Mouse (Mus musculus) heart, embryonic 10.5 days (tissue): ENCODE measurements at regions not wholly inside any gene's neighbourhood (a gene's known extent, or its start where the extent isn't known, plus 50 kb on each side); places are given as distances from the start of the nearest gene placed in this dataset.

Experiments
- DNase-seq: peaks from one replicate; pipeline ENCODE4 v3.0.0-alpha.2; 2017; ENCODE audit warnings: low spot score
- H3K27ac ChIP-seq: fragments of 300-500 bp; sonication (generic); 2 replicates; pipeline ENCODE4 v1.5.1; 2016; ENCODE audit warnings: mild to moderate bottlenecking
- H3K27me3 ChIP-seq: fragments of 300-500 bp; sonication (generic); 2 replicates; pipeline ENCODE4 v1.6.1; 2016; ENCODE audit warnings: mild to moderate bottlenecking; ENCODE audit not compliant: poor library complexity, insufficient read depth, severe bottlenecking
- H3K36me3 ChIP-seq: fragments of 300-500 bp; sonication (generic); 2 replicates; pipeline ENCODE4 v1.6.1; 2016; ENCODE audit warnings: mild to moderate bottlenecking, moderate library complexity
- H3K4me1 ChIP-seq: fragments of 300-500 bp; sonication (generic); 2 replicates; pipeline ENCODE4 v1.6.1; 2016; ENCODE audit warnings: mild to moderate bottlenecking
- H3K4me3 ChIP-seq: fragments of 300-500 bp; sonication (generic); 2 replicates; pipeline ENCODE4 v1.5.1; 2016; ENCODE audit warnings: mild to moderate bottlenecking, moderate library complexity
- H3K9me3 ChIP-seq: fragments of 300-500 bp; sonication (generic); 2 replicates; pipeline ENCODE4 v1.6.1; 2016; ENCODE audit warnings: mild to moderate bottlenecking, moderate library complexity
- WGBS: fragments of 180-500 bp; shearing (Covaris S2); methylation state at CpG from one replicate; pipeline ENCODE4 v1.1.7; 2016; 5-methylcytosine and 5-hydroxymethylcytosine counted together

GRCm38 (mm10) chr9:87649015-87649978 is 81.8 kb downstream of the Tbx18 start:
- Histone ChIP-seq H3K4me3 (no peak overlapping the region), H3K9me3 (no peaks in the 10 kb centered on the region), H3K27ac (peak overlapping the region; percentile 60), H3K4me1 (peaks cover 19% of the 10 kb centered on the region), H3K27me3 (0 out of 2 replicates have a peak, but pooled peaks cover 4% of the 10 kb centered on the region), H3K36me3 (no peaks in the 10 kb centered on the region)
- WGBS, result 29% methylated on average over 6 of the region's 6 CpGs
- DNase-seq, result peak; percentile 84

DNA sequence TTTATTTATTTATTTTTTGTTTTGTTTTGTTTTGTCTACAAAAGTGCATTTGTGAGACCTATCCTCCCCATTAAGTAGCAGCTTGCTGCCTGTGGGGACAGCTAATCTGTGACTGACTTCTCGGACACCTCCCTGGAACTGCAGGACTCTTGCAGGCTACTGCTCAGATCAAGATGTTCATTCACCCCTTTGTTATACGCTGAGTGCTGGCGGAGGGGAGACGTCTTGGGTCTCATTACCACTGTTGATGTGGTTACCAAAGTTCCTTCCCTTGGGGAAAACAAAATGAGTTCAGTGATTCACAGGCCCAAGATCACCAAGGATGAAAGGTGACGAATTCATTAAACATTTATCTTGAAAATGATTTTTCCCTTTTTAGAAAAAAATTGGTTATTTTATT is 82.7 kb downstream of the Tbx18 start:
- Histone ChIP-seq H3K9me3 (no peaks in the 10 kb centered on the region), H3K4me1 (peaks cover 19% of the 10 kb centered on the region), H3K27ac (no peak overlapping the region), H3K36me3 (no peaks in the 10 kb centered on the region), H3K27me3 (0 out of 2 replicates have a peak, but pooled peaks cover 4% of the 10 kb centered on the region), H3K4me3 (no peak overlapping the region)
- 53% methylated on average over 5 of the region's 5 CpGs for WGBS
- DNase-seq, result no peak

- Histone ChIP-seq H3K27ac (no peak overlapping the region), H3K9me3 (no peaks in the 10 kb centered on the region), H3K4me1 (peaks cover 15% of the 10 kb centered on the region), H3K36me3 (no peaks in the 10 kb centered on the region), H3K27me3 (0 out of 2 replicates have a peak, but pooled peaks cover 4% of the 10 kb centered on the region), H3K4me3 (no peak overlapping the region)
- 64% methylated on average over 5 of the region's 5 CpGs for WGBS
- DNase-seq, result no peak
These were observed 86.0 kb downstream of the Tbx18 start for GRCm38 (mm10) chr9:87645032-87645431.

- no peaks in the 10 kb centered on the region for H3K36me3 ChIP-seq
- H3K27ac ChIP-seq, result no peak overlapping the region
- no peak for DNase-seq
- H3K27me3 ChIP-seq, result no peaks in the 10 kb centered on the region
- no peaks in the 10 kb centered on the region for H3K9me3 ChIP-seq
- no peak overlapping the region for H3K4me3 ChIP-seq
- WGBS, result 68% methylated on average over 5 of the region's 5 CpGs
- H3K4me1 ChIP-seq, result peaks cover 6% of the 10 kb centered on the region; the same call in 1 of the 2 replicates
These were observed 97.0 kb downstream of the Tbx18 start for GRCm38 (mm10) chr9:87633863-87634630.

DNA sequence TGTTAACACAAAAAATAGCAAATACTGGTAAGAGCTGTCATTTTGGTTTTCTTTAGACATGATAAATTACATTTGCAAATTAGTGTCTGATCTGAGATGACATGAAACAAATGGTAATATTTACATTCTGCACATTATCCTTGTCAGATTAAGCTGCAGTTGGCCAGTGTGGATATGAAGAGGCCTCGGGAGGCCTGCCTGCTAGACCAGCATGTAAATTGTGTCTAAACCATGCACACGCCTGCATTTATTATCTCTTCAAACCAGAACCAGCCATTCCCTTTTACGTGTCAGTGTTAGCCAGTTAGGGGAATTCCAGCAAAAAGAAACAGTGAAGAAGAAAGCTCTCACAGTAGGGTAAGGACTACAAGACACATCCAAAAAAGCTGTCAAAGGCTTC is 104.6 kb downstream of the Tbx18 start:
- H3K36me3 ChIP-seq, result no peaks in the 10 kb centered on the region
- H3K27ac ChIP-seq, result no peak overlapping the region
- peaks cover 6% of the 10 kb centered on the region; the same call in 1 of the 2 replicates for H3K4me1 ChIP-seq
- H3K9me3 ChIP-seq, result no peaks in the 10 kb centered on the region
- DNase-seq, result no peak
- H3K27me3 ChIP-seq, result no peaks in the 10 kb centered on the region
- no peak overlapping the region for H3K4me3 ChIP-seq
- WGBS, result 75% methylated on average over 3 of the region's 3 CpGs

- no peaks in the 10 kb centered on the region for H3K27me3 ChIP-seq
- no peaks in the 10 kb centered on the region for H3K36me3 ChIP-seq
- no peaks in the 10 kb centered on the region for H3K9me3 ChIP-seq
- WGBS, result 10% methylated on average over 7 of the region's 7 CpGs
- DNase-seq, result peak; percentile 91
- peak overlapping the region; percentile 72 for H3K27ac ChIP-seq
- 0 out of 2 replicates have a peak overlapping the region, but pooled peaks have one; percentile 8 for H3K4me3 ChIP-seq
- peaks cover 27% of the 10 kb centered on the region for H3K4me1 ChIP-seq
These were observed 112.8 kb downstream of the Tbx18 start for GRCm38 (mm10) chr9:87618238-87618673.

DNA sequence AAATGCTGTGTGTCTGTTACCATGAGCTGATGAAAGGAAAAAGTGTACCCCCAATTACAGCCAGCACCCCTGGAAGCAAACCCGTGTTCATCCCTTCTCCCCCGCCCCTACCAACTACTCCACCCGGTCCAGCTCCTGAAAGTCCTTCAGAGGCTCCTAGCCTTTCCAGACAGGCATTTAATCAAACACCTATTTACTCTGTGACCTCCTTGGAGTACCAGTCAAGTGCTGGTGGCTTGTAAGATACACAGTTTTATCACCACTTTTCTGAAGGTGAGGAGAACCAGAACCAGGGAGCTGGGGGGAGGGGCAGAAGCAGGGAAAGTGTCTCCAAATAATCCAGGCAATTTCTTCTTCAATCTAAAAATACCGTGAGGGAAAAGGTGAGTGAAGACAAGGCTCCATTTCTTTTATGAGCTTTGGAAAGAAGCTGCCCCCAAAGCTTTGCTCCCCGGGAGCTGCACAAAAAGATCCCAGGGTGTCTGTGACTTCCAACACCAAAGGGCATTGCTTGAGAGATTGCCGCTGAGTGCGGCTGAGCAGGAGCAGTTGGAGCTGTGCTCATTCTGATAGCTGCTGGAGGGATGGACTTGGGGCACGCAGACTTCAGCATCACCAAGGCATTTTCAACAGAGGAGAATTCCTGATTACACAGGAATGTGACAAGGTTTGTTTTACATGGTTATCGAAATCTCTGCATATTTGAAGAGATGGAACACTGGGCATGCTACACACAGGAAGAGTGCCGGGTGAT is 123.0 kb downstream of the Tbx18 start:
- Histone ChIP-seq H3K27ac (peak overlapping the region; percentile 57; the same call in 1 of the 2 replicates), H3K4me1 (peaks cover 28% of the 10 kb centered on the region), H3K9me3 (no peaks in the 10 kb centered on the region), H3K27me3 (no peaks in the 10 kb centered on the region), H3K36me3 (no peaks in the 10 kb centered on the region), H3K4me3 (peak overlapping the region; percentile 31; the same call in 1 of the 2 replicates)
- whole genome bisulfite sequencing, result 23% methylated on average over 10 of the region's 10 CpGs
- DNase-seq, result peak; percentile 90

DNA sequence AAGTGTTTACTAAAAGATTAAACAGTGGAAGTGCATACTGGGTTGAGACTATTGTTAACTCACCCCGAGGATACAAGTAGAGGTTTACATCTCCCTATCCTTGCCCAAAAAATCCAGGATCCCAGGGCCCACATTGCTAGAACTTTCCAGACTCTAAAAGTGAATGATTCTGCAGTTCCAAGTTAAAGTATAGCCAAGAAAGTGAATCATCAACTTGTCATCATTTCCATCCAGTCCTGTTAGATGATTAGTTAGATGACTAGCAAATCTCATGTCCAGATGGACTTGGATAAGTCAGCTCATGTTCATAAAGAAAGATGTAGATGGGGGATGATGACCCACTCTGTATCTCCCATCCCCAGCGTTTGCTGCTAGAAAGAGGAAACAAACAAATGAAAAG is 155.5 kb downstream of the Tbx18 start:
- DNase-seq, result no peak
- 47% methylated on average over 2 of the region's 2 CpGs for WGBS
- no peak overlapping the region for H3K27ac ChIP-seq

GRCm38 (mm10) chr9:87574250-87574864 is 156.7 kb downstream of the Tbx18 start:
- no peak for DNase-seq
- Histone ChIP-seq H3K36me3 (no peaks in the 10 kb centered on the region), H3K4me3 (no peak overlapping the region), H3K4me1 (no peaks in the 10 kb centered on the region), H3K27me3 (no peaks in the 10 kb centered on the region), H3K27ac (no peak overlapping the region), H3K9me3 (no peaks in the 10 kb centered on the region)
- 31% methylated on average over 2 of the region's 2 CpGs for WGBS

More for the DNA sequence above, 155.5 kb downstream of the Tbx18 start:
- no peaks in the 10 kb centered on the region for H3K36me3 ChIP-seq
- H3K9me3 ChIP-seq, result no peaks in the 10 kb centered on the region
- H3K4me1 ChIP-seq, result no peaks in the 10 kb centered on the region
- no peaks in the 10 kb centered on the region for H3K27me3 ChIP-seq
- no peak overlapping the region for H3K4me3 ChIP-seq

- Histone ChIP-seq H3K4me3 (no peak overlapping the region), H3K27me3 (no peaks in the 10 kb centered on the region), H3K36me3 (no peaks in the 10 kb centered on the region), H3K9me3 (no peaks in the 10 kb centered on the region), H3K27ac (no peak overlapping the region), H3K4me1 (no peaks in the 10 kb centered on the region)
- 76% methylated on average over 3 of the region's 3 CpGs for WGBS
- DNase-seq, result no peak
These were observed 167.8 kb downstream of the Tbx18 start for GRCm38 (mm10) chr9:87563244-87563643.

GRCm38 (mm10) chr9:87562796-87563195 is 168.3 kb downstream of the Tbx18 start:
- Histone ChIP-seq H3K27ac (no peak overlapping the region), H3K36me3 (no peaks in the 10 kb centered on the region), H3K4me1 (peaks cover 3% of the 10 kb centered on the region), H3K4me3 (no peak overlapping the region), H3K27me3 (no peaks in the 10 kb centered on the region), H3K9me3 (no peaks in the 10 kb centered on the region)
- 62% methylated on average over 6 of the region's 6 CpGs for WGBS
- DNase-seq, result no peak

DNA sequence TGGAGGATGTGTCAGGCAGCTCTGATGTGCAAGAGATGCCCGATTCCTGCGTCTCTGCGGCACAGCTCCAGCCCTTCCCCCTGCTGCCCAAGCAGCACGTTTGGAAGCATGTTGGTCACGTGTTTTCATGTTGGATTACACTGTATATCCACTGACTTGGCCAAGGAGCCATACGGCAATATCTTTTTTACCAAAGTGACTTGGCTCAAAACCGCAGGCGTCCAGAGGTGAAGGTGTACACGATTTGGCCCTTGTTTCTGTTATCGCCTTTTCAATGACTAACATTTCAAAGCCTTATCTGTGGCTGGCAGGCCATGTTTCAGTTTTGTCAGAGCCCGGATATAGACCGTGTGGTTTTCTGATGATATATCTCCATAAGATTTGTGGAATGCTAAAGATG is 173.2 kb downstream of the Tbx18 start:
- Histone ChIP-seq H3K27ac (no peak overlapping the region), H3K27me3 (no peaks in the 10 kb centered on the region)
- no peak for DNase-seq

More for the DNA sequence above, 173.2 kb downstream of the Tbx18 start:
- Histone ChIP-seq H3K9me3 (no peaks in the 10 kb centered on the region), H3K4me3 (no peak overlapping the region), H3K36me3 (no peaks in the 10 kb centered on the region), H3K4me1 (peaks cover 15% of the 10 kb centered on the region)
- 31% methylated on average over 12 of the region's 12 CpGs for WGBS
